Mouse (Mus musculus): ENCODE results near the gene Ppie. TPM values are rescaled to one million over a fixed set of nuclear protein-coding genes. Genes with fewer than 3 reads are reported as not detected.
A peak's percentile ranks its signal among the peaks of the same experiment; 100 is the strongest.

Ppie gene
- polyA plus RNA-seq, 1 experiment from 2014 or later: 112 TPM

DNA sequence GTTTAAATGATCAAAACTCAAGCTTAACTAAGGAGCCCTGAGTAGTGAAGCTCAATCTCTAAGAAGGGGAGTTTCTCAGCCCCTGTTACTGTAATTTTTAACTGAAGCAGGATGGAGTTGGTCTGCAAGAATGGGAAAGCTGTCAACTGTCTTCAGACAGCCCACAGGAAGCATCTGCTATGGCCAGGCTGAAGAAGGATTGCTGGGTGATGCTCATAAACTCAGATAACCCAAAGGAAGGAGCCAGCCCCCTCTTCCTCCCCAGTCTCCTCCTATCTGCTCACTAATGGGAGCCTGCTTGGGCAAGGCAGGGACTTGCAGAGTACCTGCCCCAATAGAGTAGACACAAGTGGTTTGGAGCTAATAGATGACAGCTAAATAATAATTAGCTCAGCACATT lies 16.1 kb upstream of the Ppie start:
- H3K27me3 ChIP-seq (ENCODE audit: insufficient read depth, low read length): no peaks in the 10 kb centered on the region; the same call in 1 of the 2 replicates
- no peaks in the 10 kb centered on the region for H3K36me3 ChIP-seq (ENCODE audit: insufficient read depth, low read length)
- H3K9ac ChIP-seq (replicated peaks; ENCODE audit: low read length): no peak overlapping the region
- H3K27ac ChIP-seq (ENCODE audit: low read length): no peak overlapping the region
- no peaks in the 10 kb centered on the region for H3K9me3 ChIP-seq (ENCODE audit: low read length)
- H3K4me1 ChIP-seq (ENCODE audit: insufficient read depth, low read length): peaks cover 3% of the 10 kb centered on the region; the same call in 1 of the 2 replicates
- H3K4me2 ChIP-seq (replicated peaks; ENCODE audit: low read depth, low read length): no peak overlapping the region
- no peak overlapping the region for H3K4me3 ChIP-seq (ENCODE audit: low read length)
- ATAC-seq (ENCODE audit: low FRiP score, low TSS enrichment): no peak

DNA sequence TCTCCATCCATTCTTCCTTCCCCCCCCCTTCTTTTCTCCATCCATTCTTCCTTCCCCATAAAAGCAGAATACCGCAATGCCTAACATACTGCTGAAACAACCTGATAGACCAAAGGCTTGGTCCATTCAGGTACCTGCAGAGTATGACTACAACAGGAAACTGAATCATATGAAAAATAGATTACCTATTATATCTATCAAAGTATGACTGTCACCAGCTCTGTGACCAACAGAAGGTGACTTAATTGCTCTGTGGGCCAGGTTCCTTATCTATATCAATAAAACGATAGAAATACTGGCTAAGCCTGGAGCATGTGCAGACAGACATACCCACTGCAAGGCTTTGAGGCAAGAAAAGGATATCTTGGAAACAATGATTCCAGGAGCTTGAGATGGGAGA lies 15.7 kb upstream of the Ppie start:
- Histone ChIP-seq H3K27me3 (ENCODE audit: insufficient read depth, low read length) (no peaks in the 10 kb centered on the region; the same call in 1 of the 2 replicates), H3K4me2 (replicated peaks; ENCODE audit: low read depth, low read length) (no peak overlapping the region), H3K9ac (replicated peaks; ENCODE audit: low read length) (no peak overlapping the region), H3K9me3 (ENCODE audit: low read length) (no peaks in the 10 kb centered on the region), H3K4me1 (ENCODE audit: insufficient read depth, low read length) (peaks cover 3% of the 10 kb centered on the region; the same call in 1 of the 2 replicates), H3K4me3 (ENCODE audit: low read length) (no peak overlapping the region), H3K27ac (ENCODE audit: low read length) (no peak overlapping the region), H3K36me3 (ENCODE audit: insufficient read depth, low read length) (no peaks in the 10 kb centered on the region)
- WGBS: 54% methylated on average over 2 of the region's 2 CpGs
- peak; percentile 42; the same call in 1 of the 2 replicates for ATAC-seq (ENCODE audit: low FRiP score, low TSS enrichment)

DNA sequence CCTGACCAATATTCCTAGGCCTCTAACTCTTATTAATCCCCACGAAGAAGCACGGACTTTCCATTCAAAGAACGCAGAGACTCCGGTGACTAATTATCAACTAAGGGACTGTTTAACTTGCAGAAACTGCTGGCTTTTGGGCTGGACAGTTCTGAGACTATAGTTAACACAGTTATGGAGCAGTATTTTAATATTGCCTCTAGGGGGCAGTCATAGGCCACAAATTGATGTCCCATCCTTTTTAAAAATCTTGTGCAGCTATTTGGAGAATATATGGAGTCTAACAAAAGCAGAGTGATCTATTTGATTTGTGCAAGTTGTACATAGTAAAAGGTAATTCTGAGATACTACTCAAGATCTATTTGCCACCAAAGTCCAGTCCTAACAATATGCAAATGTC lies 15.3 kb upstream of the Ppie start:
- peaks cover 3% of the 10 kb centered on the region; the same call in 1 of the 2 replicates for H3K4me1 ChIP-seq (ENCODE audit: insufficient read depth, low read length)
- H3K4me2 ChIP-seq (replicated peaks; ENCODE audit: low read depth, low read length): no peak overlapping the region
- H3K9me3 ChIP-seq (ENCODE audit: low read length): no peaks in the 10 kb centered on the region
- ATAC-seq (ENCODE audit: low FRiP score, low TSS enrichment): peak; percentile 27; the same call in 1 of the 2 replicates
- no peak overlapping the region for H3K27ac ChIP-seq (ENCODE audit: low read length)
- H3K36me3 ChIP-seq (ENCODE audit: insufficient read depth, low read length): no peaks in the 10 kb centered on the region
- no peaks in the 10 kb centered on the region; the same call in 1 of the 2 replicates for H3K27me3 ChIP-seq (ENCODE audit: insufficient read depth, low read length)
- H3K9ac ChIP-seq (replicated peaks; ENCODE audit: low read length): no peak overlapping the region
- no peak overlapping the region for H3K4me3 ChIP-seq (ENCODE audit: low read length)
- WGBS: 19% methylated on average over 4 of the region's 4 CpGs

DNA sequence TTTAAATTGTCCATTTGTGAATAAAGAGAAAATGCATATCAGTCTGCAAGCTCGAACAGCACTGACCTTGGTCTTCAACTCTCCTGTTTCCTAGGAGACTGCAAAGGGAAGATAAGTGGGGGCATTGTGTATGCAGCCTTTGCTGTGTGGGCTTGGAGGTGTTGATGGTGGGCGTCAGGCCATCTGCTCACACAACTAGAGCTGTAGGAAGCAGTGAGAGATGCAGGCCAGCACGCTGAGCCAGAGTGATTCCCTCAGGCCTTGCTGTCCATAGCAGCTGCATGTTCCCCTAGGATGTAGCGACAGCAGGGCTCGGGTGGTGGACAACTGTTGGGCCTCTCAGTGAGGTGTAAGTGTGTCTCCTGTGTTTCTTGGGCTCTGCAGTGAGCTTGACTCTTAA lies 13.2 kb upstream of the Ppie start:
- no peak overlapping the region for H3K4me3 ChIP-seq (ENCODE audit: low read length)

DNA sequence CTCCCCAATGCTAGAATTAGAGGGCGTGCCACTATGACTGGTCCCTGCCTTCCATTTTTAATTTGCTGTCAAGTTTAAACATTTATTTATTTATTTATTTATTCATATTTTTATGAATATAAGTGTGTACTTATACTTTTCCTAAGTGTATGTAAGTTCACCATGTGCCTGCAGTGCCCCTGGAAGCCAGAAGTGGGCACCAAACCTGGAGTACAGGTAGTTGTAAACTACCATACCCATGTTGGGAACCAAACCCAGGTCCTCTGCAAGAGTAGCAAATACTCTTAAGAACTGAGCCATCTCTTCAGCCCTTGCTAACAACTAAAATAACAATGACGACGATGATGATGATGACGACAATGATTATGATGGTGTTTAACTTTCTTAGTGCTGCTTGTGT lies 12.3 kb upstream of the Ppie start:
- peaks cover 3% of the 10 kb centered on the region; the same call in 1 of the 2 replicates for H3K4me1 ChIP-seq (ENCODE audit: insufficient read depth, low read length)
- WGBS: 81% methylated on average over 4 of the region's 4 CpGs
- no peak for ATAC-seq (ENCODE audit: low FRiP score, low TSS enrichment)
- H3K9ac ChIP-seq (replicated peaks; ENCODE audit: low read length): no peak overlapping the region
- no peak overlapping the region for H3K27ac ChIP-seq (ENCODE audit: low read length)
- no peaks in the 10 kb centered on the region for H3K36me3 ChIP-seq (ENCODE audit: insufficient read depth, low read length)
- no peaks in the 10 kb centered on the region; the same call in 1 of the 2 replicates for H3K27me3 ChIP-seq (ENCODE audit: insufficient read depth, low read length)
- H3K4me3 ChIP-seq (ENCODE audit: low read length): no peak overlapping the region
- H3K9me3 ChIP-seq (ENCODE audit: low read length): no peaks in the 10 kb centered on the region
- no peak overlapping the region for H3K4me2 ChIP-seq (replicated peaks; ENCODE audit: low read depth, low read length)

More for the DNA sequence above, 13.2 kb upstream of the Ppie start:
- H3K36me3 ChIP-seq (ENCODE audit: insufficient read depth, low read length): no peaks in the 10 kb centered on the region
- WGBS: 48% methylated on average over 5 of the region's 5 CpGs
- no peak overlapping the region for H3K9ac ChIP-seq (replicated peaks; ENCODE audit: low read length)
- H3K27ac ChIP-seq (ENCODE audit: low read length): no peak overlapping the region
- no peak overlapping the region for H3K4me2 ChIP-seq (replicated peaks; ENCODE audit: low read depth, low read length)
- H3K9me3 ChIP-seq (ENCODE audit: low read length): no peaks in the 10 kb centered on the region
- H3K27me3 ChIP-seq (ENCODE audit: insufficient read depth, low read length): no peaks in the 10 kb centered on the region; the same call in 1 of the 2 replicates
- H3K4me1 ChIP-seq (ENCODE audit: insufficient read depth, low read length): peaks cover 3% of the 10 kb centered on the region; the same call in 1 of the 2 replicates
- no peak for ATAC-seq (ENCODE audit: low FRiP score, low TSS enrichment)

DNA sequence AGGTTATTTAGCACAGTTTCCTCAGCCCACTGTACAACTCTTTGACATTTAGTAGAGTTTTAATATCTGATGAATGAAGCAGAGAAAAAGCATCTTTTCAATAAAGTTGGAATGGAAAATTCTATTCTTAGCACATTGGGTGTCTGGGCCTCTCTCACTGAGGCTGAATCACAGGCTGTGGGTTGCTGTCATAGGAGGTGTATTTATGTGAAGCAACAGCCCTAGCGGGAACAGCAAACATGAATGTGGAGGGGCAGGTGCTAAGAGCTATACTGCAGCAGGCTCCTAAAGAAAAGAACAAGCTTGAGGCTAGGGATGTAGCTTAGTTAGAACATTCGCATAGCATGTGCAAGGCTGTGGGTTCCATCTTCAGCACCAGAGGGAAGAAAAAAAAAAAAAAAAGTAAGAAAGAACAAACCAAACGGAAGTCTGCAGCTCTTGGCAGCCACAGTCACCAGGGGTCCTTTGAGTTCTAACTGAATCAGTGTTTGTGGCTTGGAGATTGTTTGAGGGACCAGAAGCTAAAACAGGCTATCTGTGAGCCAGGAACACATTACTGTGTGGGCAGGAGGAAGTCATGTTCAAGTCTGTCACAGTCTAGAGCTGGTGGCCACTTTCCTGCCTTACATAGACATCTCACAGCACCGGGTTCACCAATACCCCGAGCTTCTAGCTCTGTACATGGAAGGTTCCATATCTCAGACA lies 7.8 kb upstream of the Ppie start:
- Histone ChIP-seq H3K4me1 (ENCODE audit: insufficient read depth, low read length) (no peaks in the 10 kb centered on the region), H3K27me3 (ENCODE audit: insufficient read depth, low read length) (no peaks in the 10 kb centered on the region), H3K4me3 (ENCODE audit: low read length) (no peak overlapping the region), H3K36me3 (ENCODE audit: insufficient read depth, low read length) (no peaks in the 10 kb centered on the region), H3K9ac (replicated peaks; ENCODE audit: low read length) (no peak overlapping the region), H3K9me3 (ENCODE audit: low read length) (no peaks in the 10 kb centered on the region), H3K4me2 (replicated peaks; ENCODE audit: low read depth, low read length) (no peak overlapping the region), H3K27ac (ENCODE audit: low read length) (no peak overlapping the region)
- WGBS: 73% methylated on average over 5 of the region's 5 CpGs
- no peak for ATAC-seq (ENCODE audit: low FRiP score, low TSS enrichment)

DNA sequence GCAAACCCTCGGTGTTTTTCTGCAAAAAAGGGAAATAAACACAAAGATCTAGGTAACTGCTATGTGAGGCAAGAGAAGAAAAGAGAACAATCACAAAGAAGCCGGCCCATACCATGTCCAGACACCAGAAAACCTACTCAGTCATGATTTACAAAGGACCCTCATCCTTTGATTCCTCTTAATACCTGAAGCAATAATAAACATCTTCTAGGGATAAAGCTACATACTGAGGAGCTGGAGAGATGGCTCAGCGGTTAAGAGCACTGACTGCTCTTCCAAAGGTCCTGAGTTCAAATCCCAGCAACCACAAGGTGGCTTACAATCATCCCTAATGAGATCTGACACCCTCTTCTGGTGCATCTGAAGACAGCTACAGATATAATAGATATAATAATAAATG lies 2.2 kb downstream of the Ppie start:
- Histone ChIP-seq H3K36me3 (ENCODE audit: insufficient read depth, low read length) (peaks cover 25% of the 10 kb centered on the region), H3K27ac (ENCODE audit: low read length) (no peak overlapping the region), H3K9me3 (ENCODE audit: low read length) (no peaks in the 10 kb centered on the region), H3K4me1 (ENCODE audit: insufficient read depth, low read length) (peaks cover 21% of the 10 kb centered on the region), H3K9ac (replicated peaks; ENCODE audit: low read length) (no peak overlapping the region), H3K4me2 (replicated peaks; ENCODE audit: low read depth, low read length) (no peak overlapping the region), H3K27me3 (ENCODE audit: insufficient read depth, low read length) (no peaks in the 10 kb centered on the region), H3K4me3 (ENCODE audit: low read length) (no peak overlapping the region)
- ATAC-seq (ENCODE audit: low FRiP score, low TSS enrichment): no peak
- 88% methylated on average over 3 of the region's 3 CpGs for WGBS

DNA sequence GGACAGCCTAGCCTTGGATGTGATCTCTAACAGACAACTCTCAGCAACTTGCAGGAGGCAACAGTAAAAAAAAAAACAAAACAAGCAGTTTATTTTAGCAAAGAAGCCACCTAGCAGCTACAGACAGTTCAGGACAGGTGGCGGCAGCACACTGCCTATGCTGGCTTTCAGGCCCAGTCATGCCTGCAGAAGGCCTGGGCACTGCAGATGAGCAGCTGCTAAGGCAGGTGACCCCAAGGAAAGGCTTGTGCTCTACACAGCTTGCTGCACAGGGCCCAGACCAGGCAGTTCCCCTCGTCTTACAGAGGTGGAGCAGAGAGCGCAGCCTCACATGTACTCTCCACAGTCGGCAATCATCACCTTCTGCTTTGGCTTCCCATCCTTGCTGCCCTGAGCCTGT lies 12.7 kb downstream of the Ppie start:
- H3K4me3 ChIP-seq (ENCODE audit: low read length): no peak overlapping the region
- H3K9me3 ChIP-seq (ENCODE audit: low read length): no peaks in the 10 kb centered on the region
- no peaks in the 10 kb centered on the region for H3K27me3 ChIP-seq (ENCODE audit: insufficient read depth, low read length)
- ATAC-seq (ENCODE audit: low FRiP score, low TSS enrichment): no peak
- WGBS: 89% methylated on average over 4 of the region's 4 CpGs
- H3K4me1 ChIP-seq (ENCODE audit: insufficient read depth, low read length): no peaks in the 10 kb centered on the region
- H3K27ac ChIP-seq (ENCODE audit: low read length): no peak overlapping the region
- H3K4me2 ChIP-seq (replicated peaks; ENCODE audit: low read depth, low read length): no peak overlapping the region
- peaks cover 57% of the 10 kb centered on the region for H3K36me3 ChIP-seq (ENCODE audit: insufficient read depth, low read length)
- no peak overlapping the region for H3K9ac ChIP-seq (replicated peaks; ENCODE audit: low read length)

DNA sequence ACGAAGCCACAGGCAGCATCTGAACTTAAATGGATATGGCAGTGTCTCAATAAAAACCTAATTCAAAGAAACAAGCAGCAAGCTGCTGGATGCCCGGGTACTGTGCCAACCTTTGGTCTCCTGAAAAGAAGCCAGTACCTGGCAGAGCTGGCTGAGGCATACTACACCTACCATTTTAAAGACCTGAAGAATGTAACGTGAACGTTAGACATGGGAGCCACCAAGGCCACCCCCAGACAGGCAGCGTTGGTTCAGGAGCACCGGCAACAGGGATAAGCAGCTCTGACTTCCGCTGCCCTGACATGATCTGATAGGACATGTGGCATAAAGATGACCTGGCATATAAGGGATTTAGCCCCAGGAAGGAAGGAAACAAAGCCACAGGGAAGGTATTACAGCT lies 13.1 kb downstream of the Ppie start:
- no peaks in the 10 kb centered on the region for H3K9me3 ChIP-seq (ENCODE audit: low read length)
- no peak overlapping the region for H3K4me2 ChIP-seq (replicated peaks; ENCODE audit: low read depth, low read length)
- ATAC-seq (ENCODE audit: low FRiP score, low TSS enrichment): no peak
- H3K4me1 ChIP-seq (ENCODE audit: insufficient read depth, low read length): no peaks in the 10 kb centered on the region
- no peak overlapping the region for H3K9ac ChIP-seq (replicated peaks; ENCODE audit: low read length)
- H3K36me3 ChIP-seq (ENCODE audit: insufficient read depth, low read length): peaks cover 52% of the 10 kb centered on the region
- H3K27me3 ChIP-seq (ENCODE audit: insufficient read depth, low read length): no peaks in the 10 kb centered on the region
- no peak overlapping the region for H3K27ac ChIP-seq (ENCODE audit: low read length)
- H3K4me3 ChIP-seq (ENCODE audit: low read length): no peak overlapping the region
- WGBS: 95% methylated on average over 7 of the region's 7 CpGs

DNA sequence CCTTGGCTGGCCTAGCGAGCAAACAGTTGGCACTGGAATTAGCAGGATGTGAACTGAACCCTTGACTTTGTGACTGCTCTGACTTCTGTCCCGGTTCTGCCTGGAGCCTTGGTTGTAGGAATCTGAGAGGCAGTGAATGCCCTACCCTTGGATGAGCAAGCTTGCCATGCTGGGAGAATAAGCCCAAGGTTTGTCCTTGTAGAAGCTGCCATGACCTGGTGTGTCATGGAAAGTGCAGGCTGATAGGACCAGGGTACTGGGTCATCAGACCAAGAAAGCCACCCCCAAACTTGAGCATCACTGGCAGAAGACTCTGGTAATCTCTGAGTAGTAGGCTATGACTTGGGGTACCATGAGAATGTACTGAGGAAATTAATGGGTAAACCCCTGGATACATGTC lies 18.5 kb downstream of the Ppie start:
- H3K36me3 ChIP-seq (ENCODE audit: insufficient read depth, low read length): peaks cover 11% of the 10 kb centered on the region
- no peak overlapping the region for H3K4me3 ChIP-seq (ENCODE audit: low read length)
- H3K27ac ChIP-seq (ENCODE audit: low read length): no peak overlapping the region
- 89% methylated on average over 2 of the region's 2 CpGs for WGBS
- H3K9ac ChIP-seq (replicated peaks; ENCODE audit: low read length): no peak overlapping the region
- H3K27me3 ChIP-seq (ENCODE audit: insufficient read depth, low read length): 0 out of 2 replicates have a peak, but pooled peaks cover 4% of the 10 kb centered on the region
- ATAC-seq (ENCODE audit: low FRiP score, low TSS enrichment): no peak
- H3K4me2 ChIP-seq (replicated peaks; ENCODE audit: low read depth, low read length): no peak overlapping the region
- no peaks in the 10 kb centered on the region for H3K4me1 ChIP-seq (ENCODE audit: insufficient read depth, low read length)
- H3K9me3 ChIP-seq (ENCODE audit: low read length): no peaks in the 10 kb centered on the region
